Mouse (Mus musculus) testis, adult 10 weeks (tissue): ENCODE measurements around the gene Zscan5b. TPM values are rescaled to one million over a fixed set of nuclear protein-coding genes. Genes with fewer than 3 reads are reported as not detected.

Experiments used
- polyA plus RNA-seq: library from polyadenylated mRNA; stranded (reverse); fragments of 350-450 nt; fragmentation: Illumina TruSeq; extraction: RNeasy Lipid Tissue Mini Kit (QIAGEN cat#74804); gene quantifications from one replicate; pipeline ENCODE4 v1.2.3, GENCODE M21; 2014; ENCODE audit warnings: low read depth, low replicate concordance

The Zscan5b gene
- polyA plus RNA-seq, result 0.80 TPM

GRCm38 (mm10) chr7:6221978-6222377 lies at the start of gene Zscan5b:
TSS of gene Zscan5b (plus strand) at chr7:6222278.

GRCm38 (mm10) chr7:6196790-6197189 lies 25.3 kb upstream of the Zscan5b start, which contains the start of gene Galp:
TSS of gene Galp (plus strand) at chr7:6197090.

GRCm38 (mm10) chr7:6252410-6252809 lies 30.3 kb downstream of the Zscan5b start, which contains the start of gene Epp13:
TSS of gene Epp13 (plus strand) at chr7:6252710.

GRCm38 (mm10) chr7:6285842-6286705 lies 64.0 kb downstream of the Zscan5b start, which contains the start of gene Zfp667:
TSS of gene Zfp667 (plus strand) at chr7:6286579.

Other genes starting within 250 kb of the Zscan5b start
- gene Vmn1r65, start 211.3 kb upstream of the Zscan5b start, polyA plus RNA-seq, result 0.69 TPM
- 7.5 TPM for gene Nlrp4c, start 177.1 kb upstream of the Zscan5b start, polyA plus RNA-seq
- 6.3 TPM for gene Zfp787, start 66.3 kb upstream of the Zscan5b start, polyA plus RNA-seq
- gene Zfp444, start 50.1 kb upstream of the Zscan5b start, polyA plus RNA-seq, result 4.7 TPM
- 0.39 TPM for gene Galp, start 25.2 kb upstream of the Zscan5b start, polyA plus RNA-seq
- not detected for gene Epp13, start 30.4 kb downstream of the Zscan5b start, polyA plus RNA-seq
- gene Zfp667, start 64.3 kb downstream of the Zscan5b start, polyA plus RNA-seq, result 19.8 TPM
- gene Zfp583, start 109.0 kb downstream of the Zscan5b start, polyA plus RNA-seq, result 7.7 TPM
- gene Gm3854, start 121.5 kb downstream of the Zscan5b start, polyA plus RNA-seq, result 3.0 TPM
- 18.0 TPM for gene Zfp78, start 141.0 kb downstream of the Zscan5b start, polyA plus RNA-seq
- 9.9 TPM for gene Zfp28, start 161.0 kb downstream of the Zscan5b start, polyA plus RNA-seq
- 2.9 TPM for gene Smim17, start 176.4 kb downstream of the Zscan5b start, polyA plus RNA-seq
- 3.3 TPM for gene Gm20715, start 188.0 kb downstream of the Zscan5b start, polyA plus RNA-seq
- not detected for gene Olfr1344, start 216.4 kb downstream of the Zscan5b start, polyA plus RNA-seq
- 0.17 TPM for gene Olfr1336, start 233.9 kb downstream of the Zscan5b start, polyA plus RNA-seq
- gene Olfr1346, start 244.8 kb downstream of the Zscan5b start, polyA plus RNA-seq, result 0.07 TPM